Mouse (Mus musculus) limb, embryonic 11.5 days (tissue): ENCODE results near the gene Gm5737. TPM values are rescaled to one million over a fixed set of nuclear protein-coding genes. Genes with fewer than 3 reads are reported as not detected.

Experiments
- ATAC-seq: fragments of 200-750 bp; cut with Nextera tagmentation; 2 replicates; pipeline ENCODE4 v1.8.0; 2017; ENCODE audit warnings: low read depth; ENCODE audit not compliant: insufficient number of reproducible peaks, low FRiP score, low TSS enrichment
- DNase-seq: peaks from one replicate; pipeline ENCODE4 v3.0.0-alpha.2; 2015; ENCODE audit warnings: low spot score
- H3K27ac ChIP-seq: fragments of 300-500 bp; sonication (generic); replicated peaks from 2 replicates; pipeline ENCODE4 v1.5.1; 2014; ENCODE audit warnings: low read depth, mild to moderate bottlenecking, low read length
- H3K27me3 ChIP-seq: fragments of 300-500 bp; sonication (generic); 2 replicates; pipeline ENCODE4 v1.6.1; 2014; ENCODE audit warnings: mild to moderate bottlenecking, low read length, mixed read lengths; ENCODE audit not compliant: control insufficient read depth, insufficient read depth
- H3K36me3 ChIP-seq: fragments of 300-500 bp; sonication (generic); 2 replicates; pipeline ENCODE4 v1.6.1; 2014; ENCODE audit warnings: mild to moderate bottlenecking, low read length, moderate library complexity, mixed read lengths; ENCODE audit not compliant: control insufficient read depth, insufficient read depth
- H3K4me1 ChIP-seq: fragments of 300-500 bp; sonication (generic); 2 replicates; pipeline ENCODE4 v1.6.1; 2014; ENCODE audit warnings: low read length, mixed read lengths; ENCODE audit not compliant: control insufficient read depth, insufficient read depth
- H3K4me2 ChIP-seq: fragments of 300-500 bp; sonication (generic); 2 replicates; pipeline ENCODE4 v1.6.1; 2014; ENCODE audit warnings: low read depth, mild to moderate bottlenecking, moderate library complexity; ENCODE audit not compliant: severe bottlenecking
- H3K4me3 ChIP-seq: fragments of 300-500 bp; sonication (generic); 2 replicates; pipeline ENCODE4 v1.5.1; 2014; ENCODE audit warnings: low read depth, low read length
- H3K9ac ChIP-seq: fragments of 300-500 bp; sonication (generic); 2 replicates; pipeline ENCODE4 v1.6.1; 2014; ENCODE audit warnings: mild to moderate bottlenecking, low read length
- H3K9me3 ChIP-seq: fragments of 300-500 bp; sonication (generic); 2 replicates; pipeline ENCODE4 v1.6.1; 2016; ENCODE audit warnings: low read length; ENCODE audit not compliant: control insufficient read depth
- WGBS: fragments of 180-500 bp; shearing (Covaris S2); extraction: QIAGEN DNeasy Blood & Tissue Kit; methylation state at CpG from one replicate; pipeline ENCODE4 v1.1.7; 2014; 5-methylcytosine and 5-hydroxymethylcytosine counted together
- polyA plus RNA-seq: library from polyadenylated mRNA; unstranded; fragments of >200 nt; fragmentation: Nextera tagmentation; extraction: Ambion mirVana; gene quantifications from 2 replicates; pipeline ENCODE4 v1.2.1, GENCODE M21; 2014

The Gm5737 gene
- polyA plus RNA-seq, 1 experiment from 2014 or later, result not detected

DNA sequence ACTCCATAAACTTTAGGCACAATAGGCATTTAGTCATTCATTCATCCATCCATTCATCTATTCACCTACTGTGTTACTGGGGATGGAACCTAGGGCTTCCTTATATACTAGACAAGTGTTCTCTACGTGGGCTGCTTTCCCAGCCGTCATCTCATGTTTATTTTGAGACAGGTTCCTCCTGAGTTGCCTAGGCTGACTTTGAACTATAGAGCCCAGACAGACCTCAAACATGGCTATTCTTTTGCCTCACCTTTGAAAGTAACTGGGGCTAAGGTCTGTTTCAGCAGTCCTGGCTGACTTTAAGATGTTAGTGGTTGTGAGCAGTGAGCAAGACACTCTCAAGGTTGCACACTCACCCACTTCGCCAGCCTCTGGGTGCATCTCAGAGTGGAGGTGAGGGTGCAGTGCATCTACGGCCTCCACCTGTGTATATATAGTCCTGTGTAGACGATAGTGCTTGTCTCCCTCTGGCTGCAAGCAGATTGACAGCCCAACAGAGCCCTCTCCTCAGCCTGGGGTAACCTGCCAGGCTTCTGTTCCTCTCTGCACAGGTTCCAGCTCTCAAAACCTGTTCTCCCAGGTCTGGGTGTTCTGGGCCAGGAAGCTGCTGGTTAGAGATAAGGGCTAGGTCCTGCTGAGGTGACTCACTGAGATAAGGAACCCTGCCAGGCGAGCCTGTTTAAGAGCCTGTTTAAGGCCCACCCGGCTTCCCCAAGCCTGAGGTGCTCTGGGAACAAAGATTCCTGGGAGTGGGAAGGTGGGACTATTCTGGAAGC, 62.8 kb downstream of the Gm5737 start:
- Histone ChIP-seq H3K4me1 (no peaks in the 10 kb centered on the region), H3K9me3 (no peaks in the 10 kb centered on the region), H3K27ac (no peak overlapping the region), H3K9ac (no peak overlapping the region), H3K36me3 (peaks cover 2% of the 10 kb centered on the region; the same call in 1 of the 2 replicates), H3K27me3 (no peaks in the 10 kb centered on the region), H3K4me2 (no peak overlapping the region), H3K4me3 (no peak overlapping the region)
- no peak for ATAC-seq
- DNase-seq, result no peak
- WGBS, result 86% methylated on average over 7 of the region's 7 CpGs

GRCm38 (mm10) chr7:120875540-120876388, 63.6 kb downstream of the Gm5737 start:
- ATAC-seq, result no peak
- peaks cover 4% of the 10 kb centered on the region; the same call in 1 of the 2 replicates for H3K36me3 ChIP-seq

GRCm38 (mm10) chr7:120878271-120878670, 66.1 kb downstream of the Gm5737 start:
- 80% methylated on average over 6 of the region's 6 CpGs for WGBS
- DNase-seq (no peak), ATAC-seq (no peak)
- H3K27ac ChIP-seq, result no peak overlapping the region
- H3K9ac ChIP-seq, result no peak overlapping the region
- no peak overlapping the region for H3K4me2 ChIP-seq
- H3K4me3 ChIP-seq, result no peak overlapping the region
- H3K4me1 ChIP-seq, result no peaks in the 10 kb centered on the region
- no peaks in the 10 kb centered on the region for H3K27me3 ChIP-seq
- H3K9me3 ChIP-seq, result no peaks in the 10 kb centered on the region
- H3K36me3 ChIP-seq, result peaks cover 4% of the 10 kb centered on the region; the same call in 1 of the 2 replicates

More at GRCm38 (mm10) chr7:120875540-120876388, 63.6 kb downstream of the Gm5737 start:
- Histone ChIP-seq H3K4me2 (no peak overlapping the region), H3K27ac (no peak overlapping the region), H3K4me1 (no peaks in the 10 kb centered on the region), H3K27me3 (no peaks in the 10 kb centered on the region), H3K9ac (no peak overlapping the region), H3K4me3 (no peak overlapping the region), H3K9me3 (no peaks in the 10 kb centered on the region)
- no peak for DNase-seq
- whole genome bisulfite sequencing, result 57% methylated on average over 3 of the region's 3 CpGs

GRCm38 (mm10) chr7:120879972-120880371, 67.8 kb downstream of the Gm5737 start:
- H3K36me3 ChIP-seq, result peaks cover 7% of the 10 kb centered on the region; the same call in 1 of the 2 replicates
- WGBS, result 87% methylated on average over 3 of the region's 3 CpGs
- DNase-seq (no peak), ATAC-seq (no peak)
- no peaks in the 10 kb centered on the region for H3K27me3 ChIP-seq
- H3K4me1 ChIP-seq, result no peaks in the 10 kb centered on the region
- no peak overlapping the region for H3K9ac ChIP-seq
- no peak overlapping the region for H3K4me3 ChIP-seq
- H3K9me3 ChIP-seq, result peaks cover 6% of the 10 kb centered on the region; the same call in 1 of the 2 replicates
- no peak overlapping the region for H3K4me2 ChIP-seq
- H3K27ac ChIP-seq, result no peak overlapping the region

GRCm38 (mm10) chr7:120880770-120881169, 68.6 kb downstream of the Gm5737 start:
- ATAC-seq (no peak), DNase-seq (no peak)
- H3K4me3 ChIP-seq, result no peak overlapping the region

More at GRCm38 (mm10) chr7:120880770-120881169, 68.6 kb downstream of the Gm5737 start:
- 94% methylated on average over 4 of the region's 4 CpGs for WGBS
- H3K9ac ChIP-seq, result no peak overlapping the region
- peaks cover 9% of the 10 kb centered on the region for H3K36me3 ChIP-seq
- H3K27me3 ChIP-seq, result no peaks in the 10 kb centered on the region
- no peak overlapping the region for H3K4me2 ChIP-seq
- H3K4me1 ChIP-seq, result no peaks in the 10 kb centered on the region
- H3K27ac ChIP-seq, result no peak overlapping the region
- H3K9me3 ChIP-seq, result peaks cover 6% of the 10 kb centered on the region; the same call in 1 of the 2 replicates

Other genes with a start within 250 kb of the Gm5737 start
- 206 and 216 TPM in 2 replicates for gene Uqcrc2, start 177.2 kb upstream of the Gm5737 start, polyA plus RNA-seq
- 0.41 and 0.70 TPM in 2 replicates for gene Pdzd9, start 142.0 kb upstream of the Gm5737 start, polyA plus RNA-seq
- gene Mosmo, start 134.7 kb upstream of the Gm5737 start, polyA plus RNA-seq, result 15.8 and 18.1 TPM in 2 replicates
- gene Vwa3a, start 73.0 kb upstream of the Gm5737 start, polyA plus RNA-seq, result 0.04 and 0.31 TPM in 2 replicates
- gene Eef2k, start 30.5 kb downstream of the Gm5737 start, polyA plus RNA-seq, result 9.6 and 12.0 TPM in 2 replicates
- 23.8 and 29.3 TPM in 2 replicates for gene Polr3e, start 105.4 kb downstream of the Gm5737 start, polyA plus RNA-seq
- gene Cdr2, start 169.9 kb downstream of the Gm5737 start, polyA plus RNA-seq, result 14.0 and 16.2 TPM in 2 replicates
- 0.14 and 0.35 TPM in 2 replicates for gene Mfsd13b, start 170.1 kb downstream of the Gm5737 start, polyA plus RNA-seq
- gene Mettl9, start 222.1 kb downstream of the Gm5737 start, polyA plus RNA-seq, result 294 and 297 TPM in 2 replicates